Mouse (Mus musculus) cortical plate, adult 2 months (tissue): ENCODE measurements around the gene Ap1s1. TPM values are rescaled to one million over a fixed set of nuclear protein-coding genes. Genes with fewer than 3 reads are reported as not detected.

Experiments used
- H3K27ac ChIP-seq: fragments of 200-500 bp; 2 replicates; pipeline ENCODE4 v1.5.1; 2012; ENCODE audit warnings: low read length, control low read depth, inconsistent platforms; ENCODE audit not compliant: insufficient read depth
- H3K4me1 ChIP-seq: fragments of 200-500 bp; 2 replicates; pipeline ENCODE4 v1.6.1; 2011; ENCODE audit warnings: low read length; ENCODE audit not compliant: control insufficient read depth, insufficient read depth
- H3K4me3 ChIP-seq: fragments of 200-500 bp; 2 replicates; pipeline ENCODE4 v1.5.1; 2011; ENCODE audit warnings: mild to moderate bottlenecking, low read length, control low read depth; ENCODE audit not compliant: insufficient read depth
- CTCF ChIP-seq: fragments of 200-500 bp; IDR thresholded peaks from 2 replicates; pipeline ENCODE4 v1.5.1; 2011; ENCODE audit warnings: mild to moderate bottlenecking, control low read depth, low read length; ENCODE audit not compliant: insufficient read depth; ENCODE audit errors: extremely low read depth
- POLR2A ChIP-seq: fragments of 200-500 bp; IDR thresholded peaks from 2 replicates; pipeline ENCODE4 v1.6.1; 2011; ENCODE audit warnings: mild to moderate bottlenecking, low read length, control low read depth; ENCODE audit not compliant: insufficient read depth; ENCODE audit errors: extremely low read depth
- polyA plus RNA-seq: library from polyadenylated mRNA; depleted of rRNA; stranded (reverse); fragments of >200 nt; gene quantifications from 2 replicates; pipeline ENCODE4 v1.2.3, GENCODE M21; 2012

Gene Ap1s1
- polyA plus RNA-seq, 1 experiment, result 311 TPM

- no peak overlapping the region for H3K4me3 ChIP-seq
- no peaks in the 10 kb centered on the region; the same call in 1 of the 2 replicates for H3K4me1 ChIP-seq
- no peak overlapping the region for H3K27ac ChIP-seq
- TF ChIP-seq CTCF (no peak), POLR2A (no peak)
Observed at GRCm38 (mm10) chr5:137068711-137069110, 22.8 kb upstream of the Ap1s1 start.

- no peaks in the 10 kb centered on the region for H3K4me1 ChIP-seq
- H3K27ac ChIP-seq, result no peak overlapping the region
- H3K4me3 ChIP-seq, result no peak overlapping the region
- TF ChIP-seq CTCF (no peak), POLR2A (no peak)
Observed at GRCm38 (mm10) chr5:137065923-137066322, 20.0 kb upstream of the Ap1s1 start.

- no peaks in the 10 kb centered on the region for H3K4me1 ChIP-seq
- no peak overlapping the region for H3K27ac ChIP-seq
- H3K4me3 ChIP-seq, result no peak overlapping the region
- TF ChIP-seq CTCF (no peak), POLR2A (no peak)
Observed at GRCm38 (mm10) chr5:137065454-137065853, 19.5 kb upstream of the Ap1s1 start.

GRCm38 (mm10) chr5:137062601-137063000 lies 16.7 kb upstream of the Ap1s1 start:
- no peaks in the 10 kb centered on the region for H3K4me1 ChIP-seq
- H3K4me3 ChIP-seq, result no peak overlapping the region
- no peak overlapping the region for H3K27ac ChIP-seq
- TF ChIP-seq POLR2A (no peak), CTCF (no peak)

- Histone ChIP-seq H3K4me1 (no peaks in the 10 kb centered on the region), H3K4me3 (no peak overlapping the region), H3K27ac (no peak overlapping the region)
- TF ChIP-seq POLR2A, result no peak
- peak; percentile 42 for TF ChIP-seq CTCF
Observed at GRCm38 (mm10) chr5:137061809-137062481, 16.0 kb upstream of the Ap1s1 start.

- TF ChIP-seq CTCF, result no peak
- no peak for TF ChIP-seq POLR2A
- no peak overlapping the region for H3K27ac ChIP-seq
- H3K4me1 ChIP-seq, result peaks cover 2% of the 10 kb centered on the region; the same call in 1 of the 2 replicates
- no peak overlapping the region for H3K4me3 ChIP-seq
Observed at GRCm38 (mm10) chr5:137054873-137055272, 8.9 kb upstream of the Ap1s1 start.

- H3K4me3 ChIP-seq, result no peak overlapping the region
- no peak overlapping the region for H3K27ac ChIP-seq
- no peak for TF ChIP-seq POLR2A
- no peak for TF ChIP-seq CTCF
- peaks cover 2% of the 10 kb centered on the region; the same call in 1 of the 2 replicates for H3K4me1 ChIP-seq
Observed at GRCm38 (mm10) chr5:137054299-137054698, 8.4 kb upstream of the Ap1s1 start.

- Histone ChIP-seq H3K4me1 (peaks cover 2% of the 10 kb centered on the region; the same call in 1 of the 2 replicates), H3K4me3 (no peak overlapping the region), H3K27ac (peak overlapping the region; percentile 47; the same call in 1 of the 2 replicates)
- TF ChIP-seq CTCF (no peak), POLR2A (no peak)
Observed at GRCm38 (mm10) chr5:137051914-137052505, 6.1 kb upstream of the Ap1s1 start.

- Histone ChIP-seq H3K27ac (no peak overlapping the region), H3K4me1 (peaks cover 4% of the 10 kb centered on the region), H3K4me3 (no peak overlapping the region)
- TF ChIP-seq CTCF (no peak), POLR2A (no peak)
Observed at GRCm38 (mm10) chr5:137051125-137051524, 5.2 kb upstream of the Ap1s1 start.

GRCm38 (mm10) chr5:137046991-137047390 lies 1.1 kb upstream of the Ap1s1 start:
- H3K4me1 ChIP-seq, result peaks cover 4% of the 10 kb centered on the region

More at GRCm38 (mm10) chr5:137046991-137047390, 1.1 kb upstream of the Ap1s1 start:
- no peak overlapping the region for H3K27ac ChIP-seq
- no peak for TF ChIP-seq POLR2A
- TF ChIP-seq CTCF, result no peak
- H3K4me3 ChIP-seq, result no peak overlapping the region
